Mouse (Mus musculus) lung, embryonic 14.5 days (tissue): Measurements from ENCODE around the gene Trpc3. TPM values are rescaled to one million over a fixed set of nuclear protein-coding genes. Genes with fewer than 3 reads are reported as not detected.
"Not testable (repeated sequence)": the region's sequence is repeated elsewhere in the genome, so short reads cannot be mapped to it uniquely, and the experiment has no call there.

Source experiments
- ATAC-seq: fragments of 200-750 bp; cut with Nextera tagmentation; 2 replicates; pipeline ENCODE4 v1.8.0; 2017; ENCODE audit warnings: mild to moderate bottlenecking, moderate TSS enrichment, moderate library complexity; ENCODE audit not compliant: insufficient read depth
- DNase-seq: peaks from one replicate; pipeline ENCODE4 v3.0.0-alpha.2; 2015
- H3K27ac ChIP-seq: fragments of 300-500 bp; sonication (generic); 2 replicates; pipeline ENCODE4 v1.5.1; 2014; ENCODE audit warnings: low read depth, mild to moderate bottlenecking, moderate library complexity
- H3K27me3 ChIP-seq: fragments of 300-500 bp; sonication (generic); 2 replicates; pipeline ENCODE4 v1.6.1; 2014; ENCODE audit warnings: low read length, control low read depth; ENCODE audit not compliant: insufficient read depth
- H3K36me3 ChIP-seq: fragments of 300-500 bp; sonication (generic); 2 replicates; pipeline ENCODE4 v1.6.1; 2014; ENCODE audit warnings: control low read depth; ENCODE audit not compliant: insufficient read depth
- H3K4me1 ChIP-seq: fragments of 300-500 bp; sonication (generic); 2 replicates; pipeline ENCODE4 v1.6.1; 2014; ENCODE audit warnings: antibody characterized with exemption, control low read depth; ENCODE audit not compliant: insufficient read depth
- H3K4me2 ChIP-seq: fragments of 300-500 bp; sonication (generic); 2 replicates; pipeline ENCODE4 v1.6.1; 2014; ENCODE audit warnings: mild to moderate bottlenecking
- H3K4me3 ChIP-seq: fragments of 300-500 bp; sonication (generic); 2 replicates; pipeline ENCODE4 v1.5.1; 2014; ENCODE audit warnings: low read depth, low read length
- H3K9ac ChIP-seq: fragments of 300-500 bp; sonication (generic); 2 replicates; pipeline ENCODE4 v1.6.1; 2014
- H3K9me3 ChIP-seq: fragments of 300-500 bp; sonication (generic); 2 replicates; pipeline ENCODE4 v1.6.1; 2016; ENCODE audit warnings: low read depth, low read length, control low read depth
- CTCF ChIP-seq: IDR thresholded peaks from 2 replicates; pipeline ENCODE4 v1.5.1; 2016; ENCODE audit warnings: antibody characterized with exemption, low read depth
- WGBS: fragments of 180-500 bp; shearing (Covaris S2); extraction: QIAGEN DNeasy Blood & Tissue Kit; methylation state at CpG from one replicate; pipeline ENCODE4 v1.1.7; 2014; 5-methylcytosine and 5-hydroxymethylcytosine counted together
- polyA plus RNA-seq: library from polyadenylated mRNA; unstranded; fragments of >200 nt; fragmentation: Nextera tagmentation; extraction: Ambion mirVana; gene quantifications from 2 replicates; pipeline ENCODE4 v1.2.1, GENCODE M21; 2014

Gene Trpc3
- polyA plus RNA-seq, 1 experiment from 2014 or later: 2.4 TPM

DNA sequence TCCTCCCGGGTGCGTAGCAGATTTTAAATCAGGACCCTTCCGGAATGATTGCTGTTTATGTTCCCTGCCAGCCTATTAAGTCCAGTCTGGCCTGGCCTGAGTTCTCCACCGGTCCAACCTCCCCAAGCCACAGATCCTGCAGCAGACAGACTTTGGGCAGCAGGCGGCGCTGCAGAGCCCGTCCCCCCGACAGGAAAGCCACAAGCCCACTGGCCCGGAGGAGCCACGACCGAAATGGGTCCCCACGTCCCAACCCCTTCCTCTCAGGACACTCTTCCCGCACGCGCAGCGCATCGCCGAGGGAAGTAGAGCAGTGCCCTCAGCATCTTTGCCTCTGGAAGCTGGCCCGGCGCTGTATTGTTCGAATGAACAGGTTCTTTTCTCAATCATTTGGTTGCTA lies 1.1 kb downstream of the Trpc3 start:
- peak; percentile 76 for ATAC-seq

DNA sequence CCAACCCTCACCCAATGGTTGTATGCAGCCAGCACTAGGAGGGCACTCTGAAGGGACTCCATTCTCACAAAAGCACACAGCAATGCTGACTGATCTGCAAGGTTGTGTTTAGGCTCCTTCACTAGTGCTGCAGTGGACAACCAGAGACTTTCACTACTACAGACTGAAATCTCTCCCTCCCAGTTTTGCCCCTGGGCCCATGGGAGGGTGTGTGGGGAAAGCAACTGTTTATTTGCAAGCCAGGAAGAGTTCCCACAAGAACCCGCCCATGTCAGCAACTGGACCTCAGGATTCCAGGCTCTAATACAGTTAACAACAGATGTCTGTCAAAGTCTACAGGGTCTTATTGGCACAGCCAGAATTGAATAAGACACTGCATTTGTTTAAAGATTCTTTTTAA lies 14.1 kb downstream of the Trpc3 start:
- H3K36me3 ChIP-seq: no peaks in the 10 kb centered on the region
- H3K9me3 ChIP-seq: no peaks in the 10 kb centered on the region
- no peaks in the 10 kb centered on the region for H3K27me3 ChIP-seq
- ATAC-seq (no peak), DNase-seq (no peak)
- 53% methylated on average over 1 of the region's 1 CpGs for WGBS
- no peak overlapping the region for H3K9ac ChIP-seq
- no peak for TF ChIP-seq CTCF
- H3K4me2 ChIP-seq: no peak overlapping the region
- H3K4me3 ChIP-seq: no peak overlapping the region
- H3K4me1 ChIP-seq: no peaks in the 10 kb centered on the region
- H3K27ac ChIP-seq: no peak overlapping the region

More for the DNA sequence above, 1.1 kb downstream of the Trpc3 start:
- no peaks in the 10 kb centered on the region for H3K36me3 ChIP-seq
- no peaks in the 10 kb centered on the region for H3K9me3 ChIP-seq
- peak; percentile 84 for DNase-seq
- TF ChIP-seq CTCF: peak; percentile 91
- H3K4me1 ChIP-seq: no peaks in the 10 kb centered on the region
- 3% methylated on average over 21 of the region's 21 CpGs for WGBS
- H3K9ac ChIP-seq: no peak overlapping the region
- H3K4me3 ChIP-seq: peak overlapping the region; percentile 60
- H3K4me2 ChIP-seq: peak overlapping the region; percentile 91
- H3K27ac ChIP-seq: no peak overlapping the region
- peaks cover 15% of the 10 kb centered on the region for H3K27me3 ChIP-seq

GRCm38 (mm10) chr3:36667814-36668213 lies 22.2 kb downstream of the Trpc3 start:
- Histone ChIP-seq H3K4me3 (no peak overlapping the region), H3K27me3 (no peaks in the 10 kb centered on the region), H3K9me3 (no peaks in the 10 kb centered on the region), H3K4me2 (no peak overlapping the region), H3K27ac (no peak overlapping the region), H3K9ac (no peak overlapping the region), H3K36me3 (no peaks in the 10 kb centered on the region), H3K4me1 (no peaks in the 10 kb centered on the region)
- TF ChIP-seq CTCF: no peak
- no peak for ATAC-seq
- DNase-seq: no peak
- WGBS: 76% methylated on average over 6 of the region's 6 CpGs

DNA sequence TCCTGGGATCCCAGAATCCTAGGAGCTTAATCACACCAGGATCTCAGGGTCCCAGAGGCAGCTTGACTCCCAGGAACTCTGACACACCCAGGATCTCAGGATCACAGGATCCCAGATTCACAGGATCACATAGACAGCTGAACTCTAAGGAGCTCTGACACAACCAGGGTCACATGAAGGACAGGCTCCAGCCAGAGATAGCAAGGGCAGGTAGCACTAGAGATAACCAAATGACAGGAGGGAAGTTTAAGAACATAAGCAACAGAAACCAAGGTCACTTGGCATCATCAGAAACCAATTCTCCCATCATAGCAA lies 44.8 kb downstream of the Trpc3 start:
- not testable (repeated sequence) for DNase-seq, H3K9me3 ChIP-seq, H3K27ac ChIP-seq, H3K27me3 ChIP-seq, H3K9ac ChIP-seq, H3K4me3 ChIP-seq, H3K4me2 ChIP-seq, H3K4me1 ChIP-seq, ATAC-seq, H3K36me3 ChIP-seq

- no peaks in the 10 kb centered on the region for H3K9me3 ChIP-seq
- ATAC-seq: no peak
- H3K4me1 ChIP-seq: no peaks in the 10 kb centered on the region
- H3K27me3 ChIP-seq: no peaks in the 10 kb centered on the region
- TF ChIP-seq CTCF: no peak
- WGBS: 61% methylated on average over 3 of the region's 3 CpGs
- no peak overlapping the region for H3K27ac ChIP-seq
- no peak overlapping the region for H3K4me3 ChIP-seq
- H3K4me2 ChIP-seq: no peak overlapping the region
- H3K9ac ChIP-seq: no peak overlapping the region
- H3K36me3 ChIP-seq: no peaks in the 10 kb centered on the region
- DNase-seq: no peak
These were observed 45.3 kb downstream of the Trpc3 start for GRCm38 (mm10) chr3:36644554-36645244.

GRCm38 (mm10) chr3:36643354-36643753 lies 46.6 kb downstream of the Trpc3 start:
- Histone ChIP-seq H3K9me3 (no peaks in the 10 kb centered on the region), H3K4me1 (no peaks in the 10 kb centered on the region), H3K27ac (no peak overlapping the region), H3K4me3 (no peak overlapping the region), H3K4me2 (no peak overlapping the region), H3K36me3 (no peaks in the 10 kb centered on the region), H3K27me3 (no peaks in the 10 kb centered on the region), H3K9ac (no peak overlapping the region)
- no peak for DNase-seq
- ATAC-seq: no peak
- WGBS: 57% methylated on average over 3 of the region's 3 CpGs
- TF ChIP-seq CTCF: no peak

GRCm38 (mm10) chr3:36642736-36643135 lies 47.2 kb downstream of the Trpc3 start:
- DNase-seq (no peak), ATAC-seq (no peak)
- WGBS: 65% methylated on average over 13 of the region's 13 CpGs
- Histone ChIP-seq H3K4me3 (no peak overlapping the region), H3K9me3 (no peaks in the 10 kb centered on the region), H3K27ac (no peak overlapping the region), H3K36me3 (no peaks in the 10 kb centered on the region), H3K4me1 (no peaks in the 10 kb centered on the region), H3K4me2 (no peak overlapping the region), H3K27me3 (no peaks in the 10 kb centered on the region), H3K9ac (no peak overlapping the region)
- TF ChIP-seq CTCF: no peak

DNA sequence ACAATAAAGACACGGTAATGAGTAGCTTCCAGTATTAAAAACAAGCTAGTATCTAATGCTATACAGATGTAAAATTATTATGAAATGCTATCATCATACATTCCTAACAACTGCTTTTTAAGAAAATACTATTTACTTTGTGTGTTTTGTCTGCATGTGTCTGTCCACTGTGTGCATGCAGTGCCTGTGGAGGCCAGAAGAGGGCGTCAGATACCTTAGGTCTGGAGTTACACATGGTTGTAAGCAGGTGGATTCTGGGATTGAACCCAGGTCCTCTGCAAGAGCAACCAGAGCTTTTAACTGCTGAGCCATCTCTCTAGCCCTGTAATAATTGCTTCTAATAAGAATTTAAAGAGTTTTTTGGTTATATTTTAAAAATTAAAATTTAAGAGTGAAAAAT lies 49.2 kb downstream of the Trpc3 start:
- 62% methylated on average over 2 of the region's 2 CpGs for WGBS
- Histone ChIP-seq H3K4me1 (no peaks in the 10 kb centered on the region), H3K4me3 (no peak overlapping the region), H3K9ac (no peak overlapping the region), H3K27me3 (no peaks in the 10 kb centered on the region), H3K36me3 (no peaks in the 10 kb centered on the region), H3K9me3 (no peaks in the 10 kb centered on the region), H3K27ac (no peak overlapping the region), H3K4me2 (no peak overlapping the region)
- DNase-seq (peak; percentile 17), ATAC-seq (no peak)
- TF ChIP-seq CTCF: peak; percentile 47
